Mouse (Mus musculus) spleen, embryonic (tissue): Measurements from ENCODE around the gene Klk8.

Experiments used
- CTCF ChIA-PET: fragments of 350-600 bp; sonication (Branson Sonifier 250); formaldehyde crosslinking; loops from one replicate; lab custom pipeline; 2022; lab: Charles Lee

Klk8 gene

GRCm38 (mm10) chr7:43789295-43789694 lies 8.1 kb upstream of the Klk8 start:
- CTCF ChIA-PET = no interaction called here

- CTCF ChIA-PET = no interaction called here
These were observed 5.8 kb upstream of the Klk8 start, which contains the start of gene Klk9 for GRCm38 (mm10) chr7:43791591-43791990. Gene Klk9 (plus strand): TSS chr7:43791891.

- CTCF ChIA-PET = no interaction called here
These were observed 1.0 kb upstream of the Klk8 start for GRCm38 (mm10) chr7:43796355-43796754.

GRCm38 (mm10) chr7:43797844-43798462 lies 576 bp downstream of the Klk8 start:
- CTCF ChIA-PET = no interaction called here

GRCm38 (mm10) chr7:43799876-43800275 lies 2.5 kb downstream of the Klk8 start:
- CTCF ChIA-PET = no interaction called here

GRCm38 (mm10) chr7:43810994-43811393 lies 13.6 kb downstream of the Klk8 start, which contains the start of gene Klk7:
Gene Klk7 (plus strand): TSS chr7:43811294.
- CTCF ChIA-PET = no interaction called here

GRCm38 (mm10) chr7:43815211-43815610 lies 17.8 kb downstream of the Klk8 start:
- CTCF ChIA-PET = no interaction called here

- CTCF ChIA-PET = no interaction called here
These were observed 19.4 kb downstream of the Klk8 start for GRCm38 (mm10) chr7:43816746-43817145.

GRCm38 (mm10) chr7:43821581-43821980 lies 24.2 kb downstream of the Klk8 start:
- CTCF ChIA-PET = no interaction called here

- CTCF ChIA-PET = no interaction called here
These were observed 26.8 kb downstream of the Klk8 start, which contains the start of gene Klk6 for GRCm38 (mm10) chr7:43824199-43824598. Gene Klk6 (plus strand): TSS chr7:43824499.

GRCm38 (mm10) chr7:43826056-43826455 lies 28.7 kb downstream of the Klk8 start:
- CTCF ChIA-PET = no interaction called here

GRCm38 (mm10) chr7:43827706-43828105 lies 30.3 kb downstream of the Klk8 start:
- CTCF ChIA-PET = no interaction called here

GRCm38 (mm10) chr7:43829006-43829405 lies 31.6 kb downstream of the Klk8 start:
- CTCF ChIA-PET = no interaction called here

GRCm38 (mm10) chr7:43841701-43842100 lies 44.3 kb downstream of the Klk8 start, which contains the start of gene Klk5:
Gene Klk5 (plus strand): TSS chr7:43841971.
- CTCF ChIA-PET = no interaction called here

GRCm38 (mm10) chr7:43843801-43844200 lies 46.4 kb downstream of the Klk8 start:
- CTCF ChIA-PET = no interaction called here

GRCm38 (mm10) chr7:43851616-43852015 lies 54.2 kb downstream of the Klk8 start:
- CTCF ChIA-PET = no interaction called here
